Mouse (Mus musculus) limb, embryonic 10.5 days (tissue): ENCODE data around the gene M6pr. TPM values are rescaled to one million over a fixed set of nuclear protein-coding genes. Genes with fewer than 3 reads are reported as not detected.

ENCODE experiments used
- DNase-seq: peaks from one replicate; pipeline ENCODE4 v3.0.0-alpha.2; 2017; ENCODE audit warnings: low spot score
- H3K27ac ChIP-seq: fragments of 300-500 bp; sonication (generic); 2 replicates; pipeline ENCODE4 v1.5.1; 2016; ENCODE audit warnings: mild to moderate bottlenecking
- H3K27me3 ChIP-seq: fragments of 300-500 bp; sonication (generic); 2 replicates; pipeline ENCODE4 v1.6.1; 2016; ENCODE audit warnings: low read depth, mild to moderate bottlenecking; ENCODE audit not compliant: poor library complexity, severe bottlenecking
- H3K36me3 ChIP-seq: fragments of 300-500 bp; sonication (generic); 2 replicates; pipeline ENCODE4 v1.6.1; 2016; ENCODE audit warnings: mild to moderate bottlenecking, moderate library complexity
- H3K4me1 ChIP-seq: fragments of 300-500 bp; sonication (generic); 2 replicates; pipeline ENCODE4 v1.6.1; 2016
- H3K4me3 ChIP-seq: fragments of 300-500 bp; sonication (generic); 2 replicates; pipeline ENCODE4 v1.5.1; 2016; ENCODE audit warnings: mild to moderate bottlenecking, moderate library complexity
- H3K9me3 ChIP-seq: fragments of 300-500 bp; sonication (generic); replicated peaks from 2 replicates; pipeline ENCODE4 v1.6.1; 2016; ENCODE audit warnings: mild to moderate bottlenecking
- WGBS: fragments of 180-500 bp; shearing (Covaris S2); methylation state at CpG from one replicate; pipeline ENCODE4 v1.1.7; 2016; 5-methylcytosine and 5-hydroxymethylcytosine counted together
- polyA plus RNA-seq: library from polyadenylated mRNA; unstranded; fragments of >200 nt; fragmentation: Nextera tagmentation; extraction: Ambion mirVana; gene quantifications from 2 replicates; pipeline ENCODE4 v1.2.1, GENCODE M21; 2016

Gene M6pr
- 85.7 and 97.8 TPM in 2 replicates for polyA plus RNA-seq

DNA sequence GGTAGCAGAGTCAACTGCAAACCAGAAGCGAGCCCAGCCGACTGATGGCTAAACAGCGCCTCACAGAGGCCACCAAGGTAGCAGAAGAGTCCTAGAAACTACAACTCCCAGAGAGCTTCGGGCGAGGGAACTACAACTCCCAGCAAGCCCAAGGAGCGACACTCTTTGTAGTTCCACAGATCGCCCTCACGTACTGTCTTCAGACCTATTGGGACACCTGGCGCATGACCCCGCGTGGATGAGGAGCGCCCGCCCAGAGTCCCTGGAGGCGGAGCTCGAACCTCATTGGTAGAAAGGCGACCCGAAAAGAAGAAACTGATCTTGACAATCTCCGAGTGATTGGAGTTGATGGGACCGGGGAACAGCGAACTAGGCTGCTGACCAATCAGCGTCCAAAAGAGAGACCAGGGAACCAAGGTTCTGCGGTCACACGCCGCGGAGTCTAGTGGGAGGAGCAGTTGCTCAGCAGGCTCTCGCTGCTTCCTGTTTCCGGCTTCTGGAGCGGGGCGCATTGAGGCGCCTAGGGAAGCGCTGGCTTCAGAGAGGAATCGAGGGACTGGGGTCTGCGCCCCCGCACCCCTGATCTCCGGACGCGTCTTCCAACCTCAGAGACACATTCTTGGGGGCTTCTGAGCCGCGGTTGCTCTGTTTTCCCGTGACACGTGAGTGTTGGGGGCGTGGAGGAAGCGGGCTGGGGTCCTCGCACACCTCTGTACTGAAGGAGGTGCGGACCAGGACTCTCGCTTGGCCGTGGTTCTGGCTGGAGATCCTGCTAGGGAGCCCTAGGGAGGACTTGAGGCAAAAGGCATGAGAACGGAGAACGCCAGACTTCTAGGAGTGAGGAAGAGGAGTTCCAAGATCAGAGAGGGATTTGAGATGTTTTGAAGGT is at the start of gene M6pr:
TSS of gene M6pr (plus strand) at position 216 of the 889 bp plus-strand sequence.
- WGBS: 0% methylated on average over 49 of the region's 49 CpGs
- Histone ChIP-seq H3K4me1 (peaks cover 24% of the 10 kb centered on the region), H3K9me3 (no peaks in the 10 kb centered on the region), H3K36me3 (peaks cover 20% of the 10 kb centered on the region), H3K27me3 (no peaks in the 10 kb centered on the region), H3K4me3 (peak within 1 kb of the TSS; percentile 81), H3K27ac (peak within 1 kb of the TSS; percentile 84)
- peak; percentile 91 for DNase-seq

DNA sequence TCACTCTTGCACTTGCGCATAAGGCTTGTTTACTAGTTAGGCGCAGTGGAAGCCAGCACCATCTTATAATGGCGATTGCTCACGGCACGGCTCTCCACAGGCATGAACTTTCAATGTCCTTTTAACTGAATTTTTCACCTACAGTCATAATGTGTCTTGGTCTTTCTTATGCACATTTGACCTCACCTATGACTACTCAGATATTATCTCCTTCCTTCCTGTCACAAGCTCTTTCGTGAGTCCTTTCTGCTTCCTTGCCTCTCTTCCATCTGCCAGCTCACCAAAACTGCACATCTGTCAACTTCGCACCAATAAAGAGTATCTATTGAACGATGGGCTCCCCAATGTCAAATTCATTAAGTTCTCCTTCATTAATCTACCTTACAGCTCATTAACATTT is 46.0 kb upstream of the M6pr start:
- H3K36me3 ChIP-seq: no peaks in the 10 kb centered on the region
- H3K4me1 ChIP-seq: peaks cover 4% of the 10 kb centered on the region; the same call in 1 of the 2 replicates
- no peak overlapping the region for H3K4me3 ChIP-seq
- no peaks in the 10 kb centered on the region for H3K27me3 ChIP-seq
- no peak overlapping the region for H3K27ac ChIP-seq
- H3K9me3 ChIP-seq: no peaks in the 10 kb centered on the region
- no peak for DNase-seq
- WGBS: 94% methylated on average over 8 of the region's 8 CpGs

DNA sequence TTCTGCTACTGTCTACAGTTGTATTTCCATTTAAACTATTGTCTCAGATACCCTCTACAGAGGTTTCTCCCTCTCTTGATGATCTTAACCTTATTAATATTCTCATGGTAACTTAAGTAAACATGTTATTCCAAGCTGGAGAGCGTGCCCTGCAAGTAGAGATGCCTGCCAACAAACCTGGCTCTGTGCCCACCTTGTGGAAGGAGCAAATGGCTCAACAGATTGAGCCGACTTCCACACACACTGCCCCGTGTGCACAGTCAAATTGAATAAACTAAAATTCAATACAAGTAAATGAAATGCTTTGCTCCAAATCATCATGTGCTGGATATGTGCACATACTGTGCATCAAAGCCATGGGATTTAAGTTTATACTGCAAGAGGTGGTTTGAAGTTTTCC is 40.0 kb upstream of the M6pr start:
- Histone ChIP-seq H3K4me1 (no peaks in the 10 kb centered on the region), H3K27me3 (no peaks in the 10 kb centered on the region), H3K36me3 (no peaks in the 10 kb centered on the region), H3K9me3 (no peaks in the 10 kb centered on the region), H3K27ac (no peak overlapping the region), H3K4me3 (no peak overlapping the region)
- WGBS: 84% methylated on average over 3 of the region's 3 CpGs
- no peak for DNase-seq

DNA sequence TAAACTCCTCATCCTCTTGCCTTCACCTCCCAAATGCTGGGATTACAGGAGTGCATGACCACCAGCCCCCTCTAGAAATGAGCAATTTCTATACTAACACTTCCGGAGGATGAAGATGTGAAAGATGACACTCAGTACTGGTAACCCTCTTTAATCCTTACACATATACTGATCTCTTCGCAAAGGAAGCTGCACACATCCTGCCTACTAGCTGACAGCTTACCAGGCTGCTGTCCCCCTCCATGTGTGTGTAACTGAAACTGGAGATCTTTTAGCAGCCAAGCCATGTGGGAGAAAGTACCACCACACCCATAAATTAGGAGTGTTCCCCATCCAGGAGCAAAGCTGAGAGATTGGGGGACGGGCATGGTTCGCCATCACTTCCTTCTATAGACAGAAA is 39.4 kb upstream of the M6pr start:
- no peak overlapping the region for H3K4me3 ChIP-seq
- H3K36me3 ChIP-seq: no peaks in the 10 kb centered on the region
- H3K9me3 ChIP-seq: no peaks in the 10 kb centered on the region
- no peak for DNase-seq
- 88% methylated on average over 4 of the region's 4 CpGs for WGBS
- H3K27ac ChIP-seq: no peak overlapping the region
- no peaks in the 10 kb centered on the region for H3K4me1 ChIP-seq
- no peaks in the 10 kb centered on the region for H3K27me3 ChIP-seq

DNA sequence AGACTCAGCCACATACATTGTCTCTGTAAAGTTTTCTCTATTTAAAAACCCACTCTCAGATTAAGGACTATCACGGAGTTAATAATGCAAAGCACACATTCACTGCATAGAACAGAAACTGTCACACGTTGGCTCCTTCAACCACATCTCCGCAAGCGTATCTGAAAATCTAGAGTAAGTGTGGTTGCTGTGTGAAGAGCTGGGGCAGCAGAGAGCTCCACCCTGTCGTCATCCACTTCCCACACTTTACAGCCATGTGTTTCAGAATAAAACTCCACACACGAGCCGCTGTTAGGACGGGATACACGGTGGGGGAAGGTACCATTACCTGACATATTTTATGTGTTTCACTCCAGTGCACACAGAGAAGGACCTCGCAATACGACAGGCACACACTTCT is 38.4 kb upstream of the M6pr start:
- no peak for DNase-seq
- no peaks in the 10 kb centered on the region for H3K27me3 ChIP-seq
- WGBS: 87% methylated on average over 11 of the region's 11 CpGs
- H3K9me3 ChIP-seq: no peaks in the 10 kb centered on the region
- H3K36me3 ChIP-seq: no peaks in the 10 kb centered on the region
- no peak overlapping the region for H3K27ac ChIP-seq
- no peak overlapping the region for H3K4me3 ChIP-seq
- no peaks in the 10 kb centered on the region for H3K4me1 ChIP-seq

DNA sequence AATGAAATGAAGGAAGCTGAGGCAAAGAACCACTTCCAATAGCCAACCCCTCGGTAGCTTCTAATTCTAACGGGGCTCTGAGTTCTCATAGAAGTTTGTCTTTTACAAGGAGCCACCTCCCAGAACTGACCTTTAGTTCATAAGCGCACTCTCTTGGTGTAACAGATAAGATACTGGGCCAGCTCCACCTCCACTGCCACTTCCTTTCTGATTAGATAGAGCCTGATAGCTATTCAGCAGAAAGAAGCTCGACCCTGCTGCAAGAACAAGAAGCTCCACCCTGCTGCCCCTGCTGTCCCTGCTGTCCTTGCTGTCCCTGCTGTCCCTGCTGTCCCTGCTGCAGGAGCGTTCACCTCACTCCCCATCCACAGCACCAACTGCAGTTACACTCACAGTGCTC is 34.0 kb upstream of the M6pr start:
- Histone ChIP-seq H3K27me3 (no peaks in the 10 kb centered on the region), H3K36me3 (no peaks in the 10 kb centered on the region), H3K4me3 (no peak overlapping the region), H3K27ac (no peak overlapping the region), H3K4me1 (no peaks in the 10 kb centered on the region), H3K9me3 (no peaks in the 10 kb centered on the region)
- 76% methylated on average over 5 of the region's 5 CpGs for WGBS
- DNase-seq: no peak

DNA sequence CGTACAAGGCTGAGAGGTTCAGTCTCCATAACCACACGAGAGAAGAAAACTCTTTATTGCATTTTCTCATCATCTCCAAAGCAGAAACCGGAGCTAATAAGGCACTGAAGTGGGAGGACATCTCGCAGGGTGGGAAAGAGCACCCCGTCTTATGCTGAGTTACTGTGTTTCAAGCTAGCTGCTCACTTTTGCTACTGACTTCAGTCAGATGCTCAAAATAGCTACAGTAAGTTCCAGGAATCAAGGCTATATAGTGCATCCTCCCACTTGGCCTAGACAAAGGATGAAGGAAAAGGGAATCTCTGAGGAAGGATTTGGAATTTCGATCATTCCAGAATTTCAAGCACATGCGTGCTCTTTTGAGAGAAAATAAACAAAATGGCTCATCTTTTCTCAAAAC is 32.0 kb upstream of the M6pr start:
- Histone ChIP-seq H3K4me3 (no peak overlapping the region), H3K9me3 (no peaks in the 10 kb centered on the region), H3K27me3 (no peaks in the 10 kb centered on the region), H3K27ac (no peak overlapping the region), H3K4me1 (no peaks in the 10 kb centered on the region), H3K36me3 (no peaks in the 10 kb centered on the region)
- no peak for DNase-seq
- 93% methylated on average over 7 of the region's 7 CpGs for WGBS

DNA sequence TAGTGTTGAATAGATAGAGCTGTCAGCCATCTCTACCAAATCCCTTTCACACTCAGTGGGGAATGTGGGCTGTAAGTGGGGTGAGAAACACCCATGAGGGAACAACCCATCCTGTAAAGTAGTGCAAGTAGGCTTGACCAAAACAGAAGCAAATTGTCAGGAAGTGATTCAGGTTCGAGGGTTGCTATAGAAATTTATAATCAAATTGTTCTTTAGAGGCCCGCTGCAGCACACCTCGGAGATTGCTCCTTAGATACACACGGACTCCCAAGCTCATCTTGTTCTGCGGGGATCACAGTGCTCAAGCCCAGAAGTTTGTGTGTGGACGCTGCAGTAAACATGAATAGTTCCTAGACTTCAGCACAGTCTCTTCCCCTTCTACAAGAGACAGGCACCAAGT is 25.7 kb upstream of the M6pr start, which contains the start of gene Klrg1:
TSS of gene Klrg1 (minus strand) at position 101 of the 400 bp plus-strand sequence.
- WGBS: 87% methylated on average over 6 of the region's 6 CpGs
- no peak for DNase-seq

DNA sequence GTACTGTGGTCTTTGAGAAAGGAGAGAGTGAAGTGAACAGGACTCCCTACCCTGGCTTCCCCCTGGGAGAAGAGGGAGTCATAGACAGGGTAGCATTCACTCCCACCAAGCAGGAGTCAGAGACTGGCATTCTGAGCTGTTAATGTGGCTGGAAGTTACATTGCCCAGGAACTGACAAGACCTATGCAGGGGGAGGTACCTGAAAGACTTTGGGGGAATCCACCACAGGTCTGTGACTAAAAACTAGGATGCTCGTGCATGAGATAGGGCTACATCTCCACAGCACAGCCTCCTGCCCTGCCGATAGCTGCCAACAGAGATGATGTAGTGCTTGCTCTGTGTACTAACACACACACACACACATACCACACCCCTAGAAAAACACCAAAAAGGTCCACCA is 25.1 kb upstream of the M6pr start:
- no peaks in the 10 kb centered on the region for H3K27me3 ChIP-seq
- H3K27ac ChIP-seq: no peak overlapping the region
- H3K36me3 ChIP-seq: no peaks in the 10 kb centered on the region
- 93% methylated on average over 2 of the region's 2 CpGs for WGBS
- no peak for DNase-seq
- H3K9me3 ChIP-seq: no peaks in the 10 kb centered on the region
- no peak overlapping the region for H3K4me3 ChIP-seq
- H3K4me1 ChIP-seq: no peaks in the 10 kb centered on the region

More for the DNA sequence above, 25.7 kb upstream of the M6pr start, which contains the start of gene Klrg1:
- no peak within 1 kb of the TSS for H3K4me3 ChIP-seq
- H3K4me1 ChIP-seq: no peaks in the 10 kb centered on the region
- no peaks in the 10 kb centered on the region for H3K27me3 ChIP-seq
- no peaks in the 10 kb centered on the region for H3K9me3 ChIP-seq
- no peak within 1 kb of the TSS for H3K27ac ChIP-seq
- no peaks in the 10 kb centered on the region for H3K36me3 ChIP-seq

DNA sequence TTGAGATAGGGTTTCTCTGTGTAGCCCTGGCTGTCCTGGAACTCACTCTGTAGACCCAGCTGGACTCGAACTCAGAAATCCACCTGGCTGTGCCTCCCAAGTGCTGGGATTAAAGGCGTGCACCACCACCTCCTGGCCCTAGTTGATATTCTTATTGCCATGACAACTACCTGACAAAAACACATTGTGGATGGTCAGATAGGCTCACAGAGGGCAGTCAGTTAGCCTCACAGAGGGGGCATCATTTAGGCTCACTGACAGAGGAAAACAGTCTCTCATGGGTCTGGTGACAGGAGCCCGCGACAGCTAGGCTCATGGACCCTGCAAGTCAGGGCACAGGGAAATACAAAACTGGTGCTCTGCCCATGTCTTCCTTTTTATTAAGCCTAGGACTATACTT is 24.2 kb upstream of the M6pr start:
- no peaks in the 10 kb centered on the region for H3K36me3 ChIP-seq
- H3K4me1 ChIP-seq: no peaks in the 10 kb centered on the region; the same call in 1 of the 2 replicates
- WGBS: 87% methylated on average over 4 of the region's 4 CpGs

DNA sequence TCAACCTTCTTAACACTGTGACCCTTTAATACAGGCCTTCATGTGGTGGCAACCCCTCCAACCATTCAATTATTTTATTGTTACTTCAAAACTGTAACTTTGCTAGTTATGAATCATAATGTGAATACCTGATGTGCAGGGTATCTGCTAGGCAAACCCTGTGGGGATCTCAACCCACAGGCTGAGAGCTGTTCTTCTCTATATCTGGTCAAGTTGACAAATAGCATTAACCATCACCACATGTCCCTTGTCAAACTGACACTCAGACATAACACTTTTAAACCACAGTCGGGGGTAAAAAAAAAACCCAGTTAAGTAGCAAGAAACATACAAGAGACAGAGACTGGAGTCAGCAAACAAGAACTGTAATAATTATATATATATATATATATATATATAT is 23.7 kb upstream of the M6pr start:
- 71% methylated on average over 1 of the region's 1 CpGs for WGBS
- no peak for DNase-seq
- Histone ChIP-seq H3K4me1 (peaks cover 1% of the 10 kb centered on the region), H3K27ac (no peak overlapping the region), H3K27me3 (no peaks in the 10 kb centered on the region), H3K36me3 (no peaks in the 10 kb centered on the region), H3K4me3 (no peak overlapping the region), H3K9me3 (no peaks in the 10 kb centered on the region)

More for the DNA sequence above, 24.2 kb upstream of the M6pr start:
- DNase-seq: no peak
- no peaks in the 10 kb centered on the region for H3K9me3 ChIP-seq
- H3K27ac ChIP-seq: no peak overlapping the region
- no peak overlapping the region for H3K4me3 ChIP-seq
- H3K27me3 ChIP-seq: no peaks in the 10 kb centered on the region

DNA sequence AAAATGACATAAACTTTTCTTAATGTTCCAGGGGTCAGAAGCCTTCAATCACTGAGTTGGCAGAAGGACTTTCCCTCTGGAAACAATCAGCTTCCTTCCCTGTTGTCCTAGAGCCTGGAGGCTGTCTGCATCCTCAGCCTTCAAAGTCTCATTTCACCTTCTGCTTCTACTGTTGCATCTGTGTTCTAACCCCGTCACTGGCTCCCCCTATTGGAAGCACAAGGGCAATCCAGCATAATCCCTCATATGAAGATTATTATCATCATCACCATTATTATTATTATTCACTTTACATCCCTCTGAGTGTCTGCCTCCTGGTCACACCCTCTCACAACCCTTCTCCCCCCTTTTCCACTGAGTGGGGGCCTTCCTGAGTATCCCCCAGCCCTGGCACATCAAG is 20.3 kb upstream of the M6pr start:
- Histone ChIP-seq H3K4me3 (no peak overlapping the region), H3K9me3 (no peaks in the 10 kb centered on the region), H3K4me1 (peaks cover 22% of the 10 kb centered on the region), H3K27me3 (no peaks in the 10 kb centered on the region), H3K36me3 (no peaks in the 10 kb centered on the region), H3K27ac (peak overlapping the region; percentile 67; the same call in 1 of the 2 replicates)
- DNase-seq: no peak
- 59% methylated on average over 1 of the region's 1 CpGs for WGBS

DNA sequence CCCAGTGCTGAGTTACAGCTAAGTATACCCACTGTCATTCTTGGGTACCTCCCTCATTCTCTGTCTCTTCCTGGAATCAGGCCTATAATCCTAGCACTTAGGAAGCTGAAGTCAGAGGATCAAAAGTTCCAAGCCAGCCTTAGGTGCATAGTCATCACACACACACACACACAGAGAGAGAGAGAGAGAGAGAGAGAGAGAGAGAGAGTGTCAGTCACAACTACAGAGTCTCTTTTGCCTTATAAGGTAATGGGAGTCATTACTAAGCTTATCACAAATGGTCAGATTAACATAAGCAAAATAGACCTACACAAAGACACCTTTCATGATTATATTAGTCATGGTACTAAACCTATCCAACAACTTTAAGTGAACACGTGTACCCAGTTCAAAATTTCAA is 19.2 kb upstream of the M6pr start:
- no peaks in the 10 kb centered on the region for H3K36me3 ChIP-seq
- 91% methylated on average over 1 of the region's 1 CpGs for WGBS
- H3K4me3 ChIP-seq: no peak overlapping the region
- no peak for DNase-seq
- H3K27ac ChIP-seq: peak overlapping the region; percentile 67; the same call in 1 of the 2 replicates
- peaks cover 29% of the 10 kb centered on the region for H3K4me1 ChIP-seq
- no peaks in the 10 kb centered on the region for H3K9me3 ChIP-seq
- no peaks in the 10 kb centered on the region for H3K27me3 ChIP-seq
